Mouse (Mus musculus): ENCODE results near the gene Mindy3.

DNA sequence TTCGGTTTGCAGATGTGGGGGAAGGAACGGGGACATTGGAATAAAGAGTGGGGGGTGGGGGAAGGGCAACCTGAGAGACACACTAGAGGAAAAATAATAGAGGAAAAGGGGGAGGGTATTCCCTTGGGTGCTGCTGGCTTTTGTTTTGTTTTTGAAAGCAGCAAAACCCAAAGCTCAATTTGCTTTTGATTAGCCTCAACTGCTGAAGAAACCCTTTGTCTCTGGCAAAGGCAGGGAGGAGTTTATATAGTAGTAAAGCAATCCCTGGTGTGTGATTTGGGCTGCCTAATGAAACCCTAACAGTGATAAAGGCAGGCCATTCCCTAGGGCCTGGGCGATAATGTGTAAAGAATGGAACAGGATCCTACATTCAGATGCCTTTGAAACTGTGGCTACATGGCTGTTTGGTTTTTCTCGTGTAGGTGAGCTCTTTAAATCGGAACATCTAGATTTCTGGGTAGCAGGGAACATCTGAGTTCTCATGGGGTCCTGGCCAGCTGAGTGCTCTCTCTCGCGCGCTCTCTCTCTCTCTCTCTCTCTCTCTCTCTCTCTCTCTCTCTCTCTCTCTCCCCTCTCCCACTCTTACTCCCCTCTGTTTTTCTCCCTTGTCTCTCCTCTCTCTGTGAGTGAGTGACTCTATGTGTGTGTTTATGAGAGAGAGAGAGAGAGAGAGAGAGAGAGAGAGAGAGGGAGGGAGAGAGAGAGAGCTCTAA is 90.8 kb downstream of the Mindy3 start:
- TF ChIP-seq CTCF (IDR thresholded peaks at IDR 0.05; ENCODE audit: low read depth, low read length), result no peak
- TF ChIP-seq EP300 (IDR thresholded peaks at IDR 0.05; ENCODE audit: insufficient read depth, low read depth, low read length), result no peak
